Mouse (Mus musculus): Measurements from ENCODE around the gene Olfr1349.
"Not testable (repeated sequence)": the region's sequence is repeated elsewhere in the genome, so short reads cannot be mapped to it uniquely, and the experiment has no call there.

Olfr1349 gene

GRCm38 (mm10) chr7:6522850-6523249 lies at the start of gene Olfr1349:
TSS of gene Olfr1349 (minus strand) at chr7:6522950.
- DNase-seq = no peak

GRCm38 (mm10) chr7:6564541-6564940 lies 41.8 kb upstream of the Olfr1349 start, which contains the start of gene Olfr1350:
TSS of gene Olfr1350 (plus strand) at chr7:6564841.
- no peak for DNase-seq

GRCm38 (mm10) chr7:6526141-6526540 lies 3.4 kb upstream of the Olfr1349 start:
- no peak for DNase-seq

DNA sequence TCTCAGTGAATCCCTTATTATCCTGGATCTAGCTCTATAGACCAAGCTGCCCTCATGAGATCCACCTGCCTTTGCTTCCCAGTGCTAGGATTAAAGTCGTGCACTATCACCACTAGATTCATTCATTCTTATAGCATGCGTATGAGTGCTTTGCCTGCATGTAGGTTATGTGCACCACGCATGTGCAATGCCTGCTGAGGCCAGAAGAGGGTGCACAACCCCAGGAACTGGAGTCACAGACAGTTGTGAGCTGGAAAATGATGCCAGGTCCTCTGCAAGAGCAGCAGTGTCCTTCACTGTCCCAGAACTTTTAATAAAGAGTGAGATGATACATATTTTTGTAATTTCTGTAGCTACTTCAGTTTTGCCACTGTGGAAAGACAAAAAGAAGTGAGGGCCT lies 2.3 kb upstream of the Olfr1349 start:
- DNase-seq = no peak

- no peak for DNase-seq
These were observed 1.1 kb downstream of the Olfr1349 start for GRCm38 (mm10) chr7:6521666-6522065.

- no peak for DNase-seq
These were observed 14.1 kb downstream of the Olfr1349 start, which contains the start of gene Olfr1348 for GRCm38 (mm10) chr7:6508648-6509047. TSS of gene Olfr1348 (minus strand) at chr7:6508748.

GRCm38 (mm10) chr7:6499655-6500054 lies 23.1 kb downstream of the Olfr1349 start, which contains the start of gene Olfr1347:
TSS of gene Olfr1347 (minus strand) at chr7:6499755.
- no peak for DNase-seq

DNA sequence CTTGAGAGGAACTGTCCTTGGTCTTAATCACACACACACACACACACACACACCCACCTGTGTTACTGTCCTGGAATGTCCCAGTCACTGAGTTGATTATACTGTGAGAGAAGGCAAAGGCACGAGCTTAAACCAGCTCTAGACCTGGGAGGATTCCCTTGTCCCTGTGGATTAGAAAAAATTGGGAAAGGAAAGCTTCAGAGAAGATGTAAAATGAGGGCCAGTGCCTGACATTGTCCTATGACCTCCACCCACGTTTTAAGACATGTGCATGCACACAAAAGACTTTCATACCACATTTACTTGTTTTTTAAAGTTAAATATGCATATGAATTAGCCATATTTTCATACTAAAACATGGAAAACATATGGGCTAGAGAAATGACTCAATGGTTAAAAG lies 35.9 kb downstream of the Olfr1349 start, which contains the start of gene Olfr5:
Olfr5 (minus strand) TSS at position 101 of the 400 bp plus-strand sequence.
- DNase-seq = no peak

- DNase-seq = not testable (repeated sequence)
These were observed 45.1 kb downstream of the Olfr1349 start for GRCm38 (mm10) chr7:6477633-6478032.

DNA sequence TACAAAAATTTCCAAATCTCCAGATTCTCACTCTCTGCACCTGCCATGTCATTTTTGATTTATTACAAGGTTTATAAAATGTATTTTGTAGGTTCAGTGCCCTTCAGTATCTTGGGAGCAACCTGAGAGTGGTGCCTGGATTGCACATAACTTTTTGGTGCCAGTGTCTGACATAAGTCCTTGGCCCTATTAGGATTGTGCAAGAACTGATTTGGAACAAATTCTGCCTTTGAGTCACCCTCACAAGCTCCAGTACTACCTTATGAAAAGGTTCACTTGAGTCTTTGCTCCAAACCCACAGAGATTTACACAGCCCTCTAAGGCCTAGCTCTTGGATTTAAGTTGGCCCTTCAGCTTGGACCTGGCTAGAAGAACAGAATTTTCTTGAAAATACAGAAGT lies 55.8 kb downstream of the Olfr1349 start, which contains the start of gene Olfr1346:
Olfr1346 (plus strand) TSS at position 151 of the 400 bp plus-strand sequence.
- no peak for DNase-seq

Data from thymus, postnatal 25 days (tissue).